Mouse (Mus musculus) liver, postnatal 0 days (tissue): ENCODE results near the gene Pom121l2. TPM values are rescaled to one million over a fixed set of nuclear protein-coding genes. Genes with fewer than 3 reads are reported as not detected.

Experiments used
- ATAC-seq: fragments of 200-750 bp; cut with Nextera tagmentation; 2 replicates; pipeline ENCODE4 v1.8.0; 2017; ENCODE audit warnings: mild to moderate bottlenecking, moderate library complexity
- DNase-seq: peaks from one replicate; pipeline ENCODE4 v3.0.0-alpha.2; 2016
- H3K27ac ChIP-seq: fragments of 300-500 bp; sonication (generic); 2 replicates; pipeline ENCODE4 v1.5.1; 2014; ENCODE audit warnings: antibody characterized with exemption, moderate library complexity, mild to moderate bottlenecking, low read depth
- H3K27me3 ChIP-seq: fragments of 300-500 bp; sonication (generic); 2 replicates; pipeline ENCODE4 v1.6.1; 2014; ENCODE audit warnings: low read length, control low read depth, mixed read lengths; ENCODE audit not compliant: insufficient read depth
- H3K36me3 ChIP-seq: fragments of 300-500 bp; sonication (generic); replicated peaks from 2 replicates; pipeline ENCODE4 v1.6.1; 2014; ENCODE audit warnings: mild to moderate bottlenecking, control low read depth, low read length, moderate library complexity, mixed read lengths; ENCODE audit not compliant: insufficient read depth
- H3K4me1 ChIP-seq: fragments of 300-500 bp; sonication (generic); 2 replicates; pipeline ENCODE4 v1.6.1; 2014; ENCODE audit warnings: antibody characterized with exemption, mild to moderate bottlenecking, control low read depth; ENCODE audit not compliant: insufficient read depth
- H3K4me2 ChIP-seq: fragments of 300-500 bp; sonication (generic); 2 replicates; pipeline ENCODE4 v1.6.1; 2014; ENCODE audit warnings: low read depth, mild to moderate bottlenecking, low read length, moderate library complexity, mixed read lengths
- H3K4me3 ChIP-seq: fragments of 300-500 bp; sonication (generic); 2 replicates; pipeline ENCODE4 v1.5.1; 2014; ENCODE audit warnings: low read depth, low read length
- H3K9ac ChIP-seq: fragments of 300-500 bp; sonication (generic); replicated peaks from 2 replicates; pipeline ENCODE4 v1.6.1; 2014; ENCODE audit warnings: mild to moderate bottlenecking, moderate library complexity
- H3K9me3 ChIP-seq: fragments of 300-500 bp; sonication (generic); 2 replicates; pipeline ENCODE4 v1.6.1; 2016; ENCODE audit warnings: mild to moderate bottlenecking, control low read depth, low read length, mixed read lengths
- CTCF ChIP-seq: sonication (generic); IDR thresholded peaks from 2 replicates; pipeline ENCODE4 v1.5.1; 2016; ENCODE audit warnings: antibody characterized with exemption, low read depth
- EP300 ChIP-seq: IDR thresholded peaks from 2 replicates; pipeline ENCODE4 v1.6.1; 2016; ENCODE audit warnings: antibody characterized with exemption, low read depth, mild to moderate bottlenecking
- WGBS: fragments of 180-500 bp; shearing (Covaris S2); extraction: QIAGEN DNeasy Blood & Tissue Kit; methylation state at CpG from one replicate; pipeline ENCODE4 v1.1.7; 2014; ENCODE audit not compliant: insufficient replicate concordance; 5-methylcytosine and 5-hydroxymethylcytosine counted together
- polyA plus RNA-seq: library from polyadenylated mRNA; unstranded; fragments of >200 nt; fragmentation: Nextera tagmentation; extraction: Ambion mirVana; gene quantifications from 2 replicates; pipeline ENCODE4 v1.2.1, GENCODE M21; 2015

Gene Pom121l2
- polyA plus RNA-seq, 1 experiment from 2014 or later = not detected

DNA sequence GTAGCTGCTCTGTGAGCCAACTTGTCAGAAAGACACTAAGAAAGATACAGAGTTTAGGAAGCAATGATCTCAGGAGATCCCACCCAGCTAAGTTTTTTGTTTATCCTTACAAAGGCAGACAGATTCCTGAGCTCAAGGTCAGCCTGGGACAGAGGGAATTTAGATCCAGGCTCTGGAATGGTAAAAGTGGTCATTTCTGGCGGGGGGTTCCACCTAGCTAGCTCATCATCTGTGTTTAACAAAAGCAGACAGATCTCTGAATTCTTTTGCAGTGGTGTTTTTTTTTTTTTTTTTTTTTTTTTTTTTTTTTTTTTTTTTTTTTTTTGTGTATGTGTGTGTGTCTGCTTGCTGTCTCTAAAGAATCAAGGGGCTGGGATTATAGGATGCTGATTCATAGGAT is 11.7 kb upstream of the Pom121l2 start:
- Histone ChIP-seq H3K27me3 (no peaks in the 10 kb centered on the region), H3K9ac (no peak overlapping the region), H3K4me1 (no peaks in the 10 kb centered on the region), H3K27ac (no peak overlapping the region), H3K4me3 (no peak overlapping the region), H3K36me3 (no peaks in the 10 kb centered on the region), H3K9me3 (peaks cover 4% of the 10 kb centered on the region; the same call in 1 of the 2 replicates), H3K4me2 (no peak overlapping the region)
- TF ChIP-seq EP300 (no peak), CTCF (no peak)
- ATAC-seq = no peak
- 61% methylated on average over 1 of the region's 1 CpGs for WGBS
- no peak for DNase-seq

DNA sequence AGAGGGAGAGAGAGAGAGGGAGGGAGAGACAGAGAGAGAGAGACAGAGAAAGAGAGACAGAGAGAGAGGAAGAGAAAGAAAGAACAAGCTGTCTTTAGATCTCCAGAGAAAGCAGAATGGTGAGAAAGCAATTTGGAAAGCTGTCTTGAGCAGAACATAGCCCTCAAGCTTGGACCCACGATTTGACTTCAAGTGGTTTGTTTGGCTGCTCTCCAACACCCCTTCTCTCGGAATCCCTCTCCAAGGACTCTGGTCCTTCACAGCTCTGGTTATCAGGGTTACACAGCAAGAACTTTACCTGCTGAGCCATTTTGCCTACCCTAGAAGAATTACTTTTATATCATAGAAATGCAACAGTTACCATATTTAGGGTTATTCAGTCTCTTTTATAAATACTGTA is 11.2 kb upstream of the Pom121l2 start:
- 40% methylated on average over 2 of the region's 2 CpGs for WGBS
- no peak for TF ChIP-seq EP300
- no peak for TF ChIP-seq CTCF
- H3K36me3 ChIP-seq = no peaks in the 10 kb centered on the region
- H3K27ac ChIP-seq = no peak overlapping the region
- DNase-seq (no peak), ATAC-seq (no peak)
- peaks cover 4% of the 10 kb centered on the region; the same call in 1 of the 2 replicates for H3K9me3 ChIP-seq
- H3K4me2 ChIP-seq = no peak overlapping the region
- H3K4me1 ChIP-seq = no peaks in the 10 kb centered on the region
- no peak overlapping the region for H3K9ac ChIP-seq
- no peak overlapping the region for H3K4me3 ChIP-seq
- no peaks in the 10 kb centered on the region for H3K27me3 ChIP-seq

- TF ChIP-seq CTCF = no peak
- ATAC-seq (no peak), DNase-seq (no peak)
- Histone ChIP-seq H3K27ac (no peak overlapping the region), H3K27me3 (no peaks in the 10 kb centered on the region), H3K36me3 (no peaks in the 10 kb centered on the region), H3K9me3 (peaks cover 4% of the 10 kb centered on the region; the same call in 1 of the 2 replicates), H3K4me1 (no peaks in the 10 kb centered on the region), H3K4me2 (no peak overlapping the region), H3K4me3 (no peak overlapping the region), H3K9ac (no peak overlapping the region)
- whole genome bisulfite sequencing = 40% methylated on average over 3 of the region's 3 CpGs
Observed at GRCm38 (mm10) chr13:21971641-21972040, 9.4 kb upstream of the Pom121l2 start.

- H3K27ac ChIP-seq = peak overlapping the region; percentile 95
- peak overlapping the region; percentile 71 for H3K9ac ChIP-seq
- peak; percentile 94 for DNase-seq
- H3K27me3 ChIP-seq = no peaks in the 10 kb centered on the region
- no peaks in the 10 kb centered on the region for H3K4me1 ChIP-seq
- peak; percentile 84 for ATAC-seq
- peak overlapping the region; percentile 63 for H3K4me2 ChIP-seq
- H3K4me3 ChIP-seq = peak overlapping the region; percentile 61
- H3K9me3 ChIP-seq = no peaks in the 10 kb centered on the region
- under 1% methylated on average over 23 of the region's 23 CpGs for WGBS
- TF ChIP-seq EP300 = no peak
- TF ChIP-seq CTCF = peak; percentile 98
- no peaks in the 10 kb centered on the region for H3K36me3 ChIP-seq
Observed at GRCm38 (mm10) chr13:21974221-21974725, 6.7 kb upstream of the Pom121l2 start.

DNA sequence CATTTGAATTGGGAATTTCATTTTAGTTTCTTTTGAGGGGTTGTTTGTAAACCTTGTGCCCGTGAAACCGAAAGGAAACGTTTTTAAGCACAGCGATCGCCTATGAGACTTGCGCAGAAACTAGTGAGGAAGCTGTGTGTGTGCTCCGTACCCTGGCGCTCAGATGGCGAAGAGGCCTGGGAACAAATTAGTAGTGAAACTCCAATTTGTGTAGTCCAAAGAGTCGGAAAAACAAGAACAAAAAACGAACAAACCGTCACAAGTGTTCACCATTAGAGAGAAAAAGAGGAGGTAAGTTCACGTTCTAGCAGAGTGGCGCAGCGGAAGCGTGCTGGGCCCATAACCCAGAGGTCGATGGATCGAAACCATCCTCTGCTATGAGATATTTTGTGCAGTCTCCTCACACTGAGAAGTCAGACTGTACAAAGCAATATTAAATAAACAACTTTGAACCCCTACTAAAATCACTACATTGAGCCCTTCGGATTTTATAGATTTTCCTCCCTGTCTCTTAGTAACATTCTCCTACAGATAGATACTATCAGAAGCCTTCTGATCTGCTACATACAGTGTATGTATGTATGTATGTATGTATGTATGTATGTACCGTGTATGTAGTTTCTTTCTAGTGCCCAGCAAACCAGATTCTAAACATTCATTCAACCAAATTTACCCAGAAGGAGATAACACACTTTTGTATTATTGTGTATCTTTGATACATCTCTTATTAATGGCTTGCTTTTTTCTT is 6.1 kb upstream of the Pom121l2 start:
- H3K4me1 ChIP-seq = no peaks in the 10 kb centered on the region
- DNase-seq (peak; percentile 84), ATAC-seq (peak; percentile 90)
- H3K27me3 ChIP-seq = no peaks in the 10 kb centered on the region
- peak overlapping the region; percentile 61 for H3K4me3 ChIP-seq
- H3K9me3 ChIP-seq = no peaks in the 10 kb centered on the region
- H3K36me3 ChIP-seq = no peaks in the 10 kb centered on the region
- 4% methylated on average over 20 of the region's 20 CpGs for WGBS
- peak; percentile 64 for TF ChIP-seq EP300
- no peak for TF ChIP-seq CTCF
- peak overlapping the region; percentile 71 for H3K9ac ChIP-seq
- H3K4me2 ChIP-seq = peak overlapping the region; percentile 63
- peak overlapping the region; percentile 95 for H3K27ac ChIP-seq

DNA sequence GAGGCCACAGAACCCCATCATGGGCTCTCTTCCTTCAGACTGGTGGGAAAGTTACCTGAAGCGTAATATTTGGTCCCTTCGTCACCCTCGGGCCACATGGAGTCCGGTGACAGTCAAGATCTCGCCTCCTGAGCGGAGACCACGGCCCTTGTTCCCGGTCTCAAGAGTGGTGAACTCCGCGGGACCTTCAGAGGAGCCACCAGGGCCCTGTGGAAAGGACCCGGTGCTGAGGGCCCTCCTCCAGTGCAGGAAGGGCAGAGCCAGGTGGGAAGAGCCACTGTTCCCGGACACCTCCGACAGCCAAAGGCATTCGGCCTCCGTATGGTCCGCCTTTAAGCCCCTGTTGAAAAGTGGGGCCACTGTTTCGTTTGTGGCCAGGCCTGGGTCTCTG is 804 bp downstream of the Pom121l2 start:
- H3K36me3 ChIP-seq = no peaks in the 10 kb centered on the region
- WGBS = 12% methylated on average over 17 of the region's 17 CpGs
- ATAC-seq = no peak
- H3K27me3 ChIP-seq = peaks cover 33% of the 10 kb centered on the region
- TF ChIP-seq CTCF = no peak
- TF ChIP-seq EP300 = no peak
- H3K9me3 ChIP-seq = no peaks in the 10 kb centered on the region
- peaks cover 10% of the 10 kb centered on the region for H3K4me1 ChIP-seq
- peak overlapping the region; percentile 46 for H3K9ac ChIP-seq
- peak overlapping the region; percentile 43 for H3K4me3 ChIP-seq
- no peak overlapping the region for H3K27ac ChIP-seq
- H3K4me2 ChIP-seq = peak overlapping the region; percentile 81
- no peak for DNase-seq

DNA sequence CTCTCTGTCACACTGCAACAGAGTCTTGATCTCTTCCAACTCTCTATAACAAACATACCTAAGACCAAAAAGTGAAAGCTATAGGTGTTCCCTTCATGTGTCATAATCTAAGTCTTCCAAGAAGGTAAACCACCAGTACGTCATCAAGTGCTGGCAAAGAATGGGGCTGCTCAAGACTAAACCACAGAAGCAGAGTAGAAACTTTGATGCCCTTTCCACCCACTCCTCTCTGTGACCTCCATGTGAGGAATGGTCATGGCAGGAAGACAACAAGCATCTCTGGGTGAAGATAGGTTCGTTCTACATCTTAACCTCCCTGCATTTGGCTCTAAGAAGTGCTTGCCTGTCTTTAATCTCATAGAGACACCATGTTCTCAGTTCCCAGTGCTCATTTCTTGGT is 3.5 kb downstream of the Pom121l2 start:
- H3K9ac ChIP-seq = no peak overlapping the region
- no peak overlapping the region for H3K4me3 ChIP-seq
- H3K9me3 ChIP-seq = no peaks in the 10 kb centered on the region
- H3K27me3 ChIP-seq = peaks cover 36% of the 10 kb centered on the region
- WGBS = 67% methylated on average over 2 of the region's 2 CpGs
- no peak for DNase-seq
- peaks cover 10% of the 10 kb centered on the region for H3K4me1 ChIP-seq
- no peaks in the 10 kb centered on the region for H3K36me3 ChIP-seq
- no peak for ATAC-seq
- H3K27ac ChIP-seq = no peak overlapping the region
- TF ChIP-seq CTCF (no peak), EP300 (no peak)
- H3K4me2 ChIP-seq = no peak overlapping the region
